Mouse (Mus musculus) urinary bladder, postnatal 10 days (tissue): ENCODE results near the gene Gsdma2.
"Not testable (repeated sequence)": the region's sequence is repeated elsewhere in the genome, so short reads cannot be mapped to it uniquely, and the experiment has no call there.

Experiments
- DNase-seq: peaks from one replicate; pipeline ENCODE4 v3.0.0; 2022; ENCODE audit warnings: low spot score

The Gsdma2 gene

DNA sequence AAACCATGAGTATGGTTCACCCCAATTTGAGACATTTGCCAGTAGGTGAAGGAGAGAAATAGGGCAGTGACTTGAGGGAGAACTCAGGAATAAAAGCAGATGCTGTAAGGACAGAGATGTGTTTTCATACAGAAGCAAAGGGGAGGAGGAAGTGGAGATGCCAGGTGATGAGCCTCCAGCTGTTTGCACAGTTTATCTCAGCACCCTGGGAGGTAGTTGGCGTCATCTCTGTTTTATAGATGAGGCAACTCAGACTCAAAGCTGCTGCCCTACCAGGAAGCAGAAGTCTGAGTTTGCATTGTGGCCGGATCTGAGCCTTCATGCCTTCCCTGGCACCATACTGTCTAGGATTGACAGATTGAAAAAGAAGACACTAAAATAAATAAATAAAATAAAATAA is 22.4 kb downstream of the Gsdma2 start:
- no peak for DNase-seq

DNA sequence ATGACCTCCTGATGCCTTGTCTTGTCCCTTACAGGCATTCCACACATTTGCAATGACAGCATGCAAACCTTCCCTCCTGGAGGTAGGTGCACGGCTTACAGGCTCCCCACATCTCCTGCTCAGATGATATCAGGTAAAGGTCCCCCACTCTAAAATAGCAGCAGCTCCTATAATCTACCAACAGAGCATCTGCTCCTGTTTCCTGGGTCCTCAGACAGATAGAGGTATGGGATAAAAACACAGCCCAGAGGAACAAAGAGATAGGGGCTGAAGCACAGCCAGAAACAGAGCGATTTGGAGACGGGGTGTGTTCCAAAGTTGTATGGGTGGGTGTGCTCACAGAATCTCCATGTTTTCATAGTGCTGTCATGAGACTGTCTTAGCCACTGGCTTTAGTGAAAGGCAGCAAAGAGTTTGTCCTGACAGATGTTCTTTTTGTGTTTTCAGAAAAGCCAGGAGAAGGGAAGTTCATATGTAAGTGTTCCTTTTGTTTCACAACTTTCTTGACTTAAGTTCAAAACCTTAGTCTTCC is 24.8 kb downstream of the Gsdma2 start:
- DNase-seq = no peak

DNA sequence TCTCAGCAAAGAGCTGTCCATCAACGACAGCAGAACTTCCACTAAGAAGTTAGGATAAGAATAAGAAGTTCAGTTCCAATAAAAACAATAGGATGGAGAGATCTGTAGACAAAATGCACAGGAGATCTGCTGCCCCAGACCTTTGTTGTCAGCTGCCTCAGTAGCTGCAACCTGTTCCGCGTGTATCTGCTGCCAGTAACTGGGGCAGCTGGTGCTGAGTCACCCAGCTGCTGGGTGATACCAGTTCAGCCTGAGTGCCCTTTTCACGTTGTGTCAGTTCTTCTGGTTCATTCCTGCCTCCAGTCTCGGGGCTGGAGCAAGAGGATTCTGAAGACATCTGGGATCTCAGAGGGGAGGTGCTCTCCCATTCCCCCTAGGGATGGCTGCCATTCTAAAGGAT is 25.3 kb downstream of the Gsdma2 start:
- no peak for DNase-seq

DNA sequence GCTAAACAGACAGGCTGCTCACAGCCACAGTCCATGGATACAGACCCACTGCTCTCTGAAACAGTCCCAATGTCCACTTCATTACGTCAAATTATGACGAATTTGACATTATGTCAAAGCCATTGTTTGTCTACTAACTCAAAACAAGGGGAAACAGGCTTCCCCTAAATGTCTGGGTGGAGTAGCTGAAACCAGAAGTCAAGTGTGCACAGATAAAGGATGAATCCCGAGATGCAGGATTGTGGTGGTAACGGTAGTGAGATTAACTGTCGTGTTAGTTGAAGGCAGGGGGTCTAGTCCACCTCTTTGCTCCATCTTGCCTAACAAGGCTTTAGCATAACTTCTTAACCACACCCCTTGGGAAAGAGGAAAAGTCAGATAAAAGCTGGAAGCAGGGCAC is 25.9 kb downstream of the Gsdma2 start:
- no peak for DNase-seq

DNA sequence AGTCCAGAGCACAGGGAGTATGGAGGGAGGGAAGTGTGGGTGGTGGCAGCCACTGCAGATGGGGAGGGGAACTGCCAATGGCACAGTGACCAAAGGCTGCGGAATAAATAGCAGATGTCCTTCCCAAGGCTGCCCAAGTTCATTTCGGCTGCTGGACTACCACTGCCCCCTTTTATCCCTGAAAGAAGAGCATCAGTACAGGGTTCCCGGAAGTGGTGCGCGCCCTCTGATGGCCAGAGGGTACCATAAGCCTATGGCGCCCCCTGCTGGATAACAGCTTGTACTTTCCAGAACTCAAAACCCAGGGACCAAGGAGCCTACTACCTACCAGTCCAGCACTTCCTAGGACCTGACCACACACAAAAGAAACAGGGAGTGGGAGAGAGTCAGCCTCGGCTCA is 26.6 kb downstream of the Gsdma2 start:
- not testable (repeated sequence) for DNase-seq

DNA sequence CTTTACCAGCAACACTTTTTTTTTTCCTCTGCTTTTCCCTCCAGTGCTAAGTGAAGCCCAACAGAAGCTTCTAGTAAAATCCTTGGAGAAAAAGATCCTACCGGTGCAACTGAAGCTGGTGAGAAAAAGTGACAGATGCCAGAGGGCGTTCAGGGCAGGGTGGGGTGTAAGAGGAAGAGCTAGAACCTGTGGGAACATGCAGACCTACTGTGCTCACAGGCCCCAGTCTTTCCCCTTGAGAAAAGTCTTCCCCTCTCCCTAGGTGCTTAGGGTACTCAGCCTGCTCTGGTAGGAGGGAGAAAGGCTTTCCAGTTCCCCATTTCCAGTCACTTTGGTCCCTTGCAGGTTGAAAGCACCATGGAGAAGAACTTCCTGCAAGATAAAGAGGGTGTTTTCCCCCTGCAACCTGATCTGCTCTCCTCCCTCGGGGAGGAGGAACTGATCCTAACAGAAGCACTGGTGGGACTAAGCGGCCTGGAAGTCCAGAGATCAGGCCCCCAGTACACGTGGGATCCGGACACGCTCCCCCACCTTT is 29.3 kb downstream of the Gsdma2 start:
- no peak for DNase-seq

DNA sequence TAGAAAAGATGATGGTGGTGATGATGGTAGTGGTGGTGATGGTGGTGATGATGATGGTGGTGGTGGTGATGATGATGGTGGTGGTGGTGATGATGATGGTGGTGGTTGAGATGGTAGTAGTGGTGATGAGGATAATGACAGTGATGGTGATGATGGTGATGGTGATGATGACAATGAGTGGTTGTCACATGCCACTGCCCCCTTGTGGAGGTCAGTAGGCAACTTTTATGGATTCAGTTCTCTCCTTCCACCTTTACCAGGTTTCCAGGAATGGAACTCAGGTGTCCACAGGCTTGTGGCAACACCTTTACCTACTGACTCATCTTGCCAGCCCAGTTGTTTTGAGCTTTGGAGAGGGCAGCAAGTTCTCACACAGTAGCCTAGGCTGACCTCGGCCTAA is 33.5 kb downstream of the Gsdma2 start:
- DNase-seq = no peak

DNA sequence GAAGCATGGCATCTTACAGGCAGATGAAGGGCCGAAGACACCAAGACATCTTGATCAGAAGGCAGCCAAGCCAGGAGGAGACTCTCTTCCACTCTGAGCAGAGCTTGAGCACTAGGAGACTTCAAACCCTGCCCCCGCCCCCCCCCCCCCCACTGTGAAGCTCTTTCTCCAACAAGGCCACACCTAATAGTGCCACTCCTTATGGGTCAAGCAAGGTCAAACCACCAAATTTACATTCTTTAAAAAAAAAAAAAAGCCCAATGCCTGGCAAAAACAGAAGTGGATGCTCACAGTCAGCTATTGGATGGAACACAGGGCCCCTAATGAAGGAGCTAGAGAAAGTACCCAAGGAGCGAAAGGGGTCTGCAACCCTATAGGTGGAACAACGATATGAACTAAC is 34.0 kb downstream of the Gsdma2 start:
- not testable (repeated sequence) for DNase-seq

DNA sequence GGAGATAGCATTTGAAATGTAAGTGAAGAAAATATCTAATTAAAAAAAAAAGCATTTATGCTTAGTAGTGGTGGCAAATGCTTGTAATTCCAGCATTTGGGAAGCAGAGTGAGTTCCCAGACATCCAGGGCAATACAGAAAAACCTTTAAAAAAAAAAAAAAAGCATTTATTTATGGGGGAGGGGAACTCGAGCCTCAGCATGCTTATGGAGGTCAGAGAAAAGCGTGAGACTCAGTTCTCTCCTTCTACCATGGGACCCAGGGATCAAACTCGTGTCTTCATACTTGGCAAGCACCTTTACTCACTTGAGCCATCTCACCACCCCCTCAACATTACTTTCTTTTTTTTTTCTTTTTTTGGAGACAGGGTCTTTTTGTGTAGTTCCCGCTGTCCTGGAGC is 34.6 kb downstream of the Gsdma2 start:
- no peak for DNase-seq

DNA sequence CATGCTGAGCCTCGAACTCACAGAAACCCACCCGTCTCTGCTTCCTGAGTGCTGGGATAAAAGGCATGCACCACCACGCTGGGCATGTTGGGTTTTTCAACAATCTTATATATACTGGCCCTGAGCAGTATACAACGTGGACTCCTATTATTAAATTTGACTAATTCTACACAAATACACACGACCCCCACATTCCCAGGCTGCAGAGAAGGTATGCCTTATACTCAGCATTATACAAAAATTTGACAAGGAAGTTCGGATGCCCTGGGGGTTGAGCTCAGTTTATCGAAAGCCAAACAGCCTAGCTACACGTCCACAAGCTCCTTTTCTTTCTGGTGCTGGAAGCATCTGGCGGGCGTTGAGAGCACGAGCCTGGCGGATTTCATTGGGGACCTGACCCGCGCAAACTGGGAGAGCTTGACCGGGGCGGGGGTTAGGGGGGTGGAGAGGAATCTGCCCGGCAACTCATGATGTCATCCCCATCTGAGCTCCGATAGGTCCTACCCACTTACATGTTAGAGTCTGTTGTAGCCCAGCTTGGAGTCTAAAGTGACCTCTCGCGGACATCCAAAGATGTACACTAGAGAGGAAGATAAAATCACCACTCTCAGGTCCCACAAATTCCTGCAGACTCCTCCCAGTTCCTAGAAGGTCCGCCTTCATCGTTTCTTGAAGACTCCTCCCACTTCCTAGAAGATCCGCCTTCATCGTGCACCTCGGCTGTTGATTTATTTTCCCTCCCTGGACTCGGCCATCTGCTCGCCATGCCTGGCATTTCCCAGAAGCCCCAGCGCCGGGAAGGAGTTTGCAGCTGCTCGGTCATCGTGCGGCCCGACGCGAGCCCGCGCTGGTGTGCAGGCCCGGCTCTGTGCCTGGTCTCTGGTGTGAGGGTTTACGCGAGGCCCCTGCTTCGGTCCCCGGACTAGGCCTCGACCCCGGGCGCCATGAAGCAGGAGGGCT is 35.5 kb downstream of the Gsdma2 start, which contains the start of gene Psmd3:
TSS of gene Psmd3 (plus strand) at position 769 of the 960 bp plus-strand sequence.
- peak; percentile 81 for DNase-seq

DNA sequence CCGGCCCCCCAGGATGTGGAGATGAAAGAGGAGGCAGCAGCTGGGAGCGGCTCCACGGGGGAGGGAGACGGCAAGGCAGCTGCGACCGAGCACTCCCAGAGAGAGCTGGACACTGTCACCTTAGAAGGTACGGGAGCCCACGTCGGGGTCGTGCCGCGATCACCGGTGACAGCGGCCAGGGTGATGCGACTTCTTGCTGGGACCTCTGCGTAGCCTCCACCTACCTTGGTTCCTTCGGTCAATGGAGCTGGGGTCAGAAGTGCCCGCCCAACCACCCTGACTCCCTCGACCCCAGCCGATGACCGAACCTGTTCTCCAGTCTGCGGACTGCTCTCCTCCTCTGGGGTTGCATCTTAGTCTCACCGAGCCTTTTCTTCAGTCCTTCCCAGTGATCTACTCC is 36.3 kb downstream of the Gsdma2 start:
- DNase-seq = no peak

DNA sequence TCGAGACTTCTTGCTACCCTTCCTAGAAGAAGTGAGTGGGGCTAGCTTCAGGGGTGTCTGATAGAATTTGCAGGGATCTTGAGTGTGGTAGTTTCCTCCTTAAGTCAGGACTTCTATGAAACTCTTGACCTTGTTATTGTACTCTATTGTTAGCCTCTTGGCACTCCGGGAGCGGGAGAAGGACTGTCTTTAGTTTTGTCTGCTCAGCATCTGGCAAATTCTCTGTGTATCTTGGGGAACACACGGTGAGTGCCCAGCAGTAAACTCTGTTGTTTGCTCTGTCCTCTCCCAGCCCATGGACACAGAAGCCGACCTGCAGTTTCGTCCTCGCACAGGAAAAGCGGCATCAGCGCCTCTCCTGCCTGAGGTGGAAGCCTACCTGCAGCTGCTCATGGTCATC is 39.1 kb downstream of the Gsdma2 start:
- no peak for DNase-seq

DNA sequence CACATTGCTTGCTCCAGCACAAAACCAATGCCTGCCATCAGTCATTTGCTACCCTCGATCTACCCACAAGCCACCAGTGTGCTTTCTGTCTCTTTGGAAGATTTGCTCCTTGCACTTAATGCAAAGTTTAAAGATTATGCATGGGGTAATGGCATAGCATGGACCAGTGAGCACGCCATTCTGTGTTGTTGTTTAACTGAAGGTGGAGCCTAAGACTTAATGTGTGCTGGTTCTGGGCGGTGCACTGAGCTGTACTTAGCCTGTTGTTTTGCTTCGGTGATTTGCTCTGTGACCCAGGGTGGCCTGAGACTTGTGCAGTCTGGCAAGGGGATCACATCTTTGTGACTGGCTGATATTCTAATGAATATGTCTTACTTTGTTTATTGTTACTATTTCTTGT is 40.4 kb downstream of the Gsdma2 start:
- DNase-seq = no peak

DNA sequence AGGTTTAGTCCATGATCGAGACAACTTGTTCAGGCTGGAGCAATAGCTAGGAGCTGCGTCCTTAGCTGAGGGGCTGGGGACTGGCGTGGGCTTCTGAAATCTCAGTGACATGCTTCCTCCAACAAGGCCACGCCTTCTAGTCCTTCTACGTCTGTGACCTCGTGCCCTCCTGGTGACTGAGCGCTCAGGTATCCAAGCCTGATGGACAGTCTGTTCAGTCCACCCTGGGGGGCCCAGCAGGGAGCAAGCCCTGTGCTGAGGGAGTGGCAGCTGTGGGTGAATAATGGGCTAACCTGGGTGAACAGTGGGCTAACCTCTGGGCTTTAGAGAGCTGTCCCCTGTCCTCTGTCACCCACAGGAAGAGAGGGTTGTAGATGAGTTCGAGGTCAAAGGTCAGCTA is 41.5 kb downstream of the Gsdma2 start:
- no peak for DNase-seq

DNA sequence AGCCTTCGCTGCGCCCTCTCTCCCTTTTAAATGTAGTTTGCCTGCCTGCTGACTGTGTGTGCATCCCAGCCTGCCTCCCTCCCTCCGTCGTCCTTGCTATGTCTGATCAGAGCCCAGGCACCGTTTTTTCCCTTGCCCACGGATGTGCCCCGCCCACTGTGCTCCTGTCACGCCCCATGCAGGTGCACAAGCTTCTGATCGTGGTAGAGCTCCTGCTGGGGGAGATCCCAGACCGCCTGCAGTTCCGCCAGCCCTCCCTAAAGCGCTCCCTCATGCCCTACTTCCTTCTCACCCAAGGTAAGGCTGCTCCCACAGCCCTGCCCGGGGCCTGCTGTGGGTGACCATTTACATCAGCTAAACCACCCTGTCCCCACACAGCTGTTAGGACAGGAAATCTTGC is 46.6 kb downstream of the Gsdma2 start:
- DNase-seq = no peak

DNA sequence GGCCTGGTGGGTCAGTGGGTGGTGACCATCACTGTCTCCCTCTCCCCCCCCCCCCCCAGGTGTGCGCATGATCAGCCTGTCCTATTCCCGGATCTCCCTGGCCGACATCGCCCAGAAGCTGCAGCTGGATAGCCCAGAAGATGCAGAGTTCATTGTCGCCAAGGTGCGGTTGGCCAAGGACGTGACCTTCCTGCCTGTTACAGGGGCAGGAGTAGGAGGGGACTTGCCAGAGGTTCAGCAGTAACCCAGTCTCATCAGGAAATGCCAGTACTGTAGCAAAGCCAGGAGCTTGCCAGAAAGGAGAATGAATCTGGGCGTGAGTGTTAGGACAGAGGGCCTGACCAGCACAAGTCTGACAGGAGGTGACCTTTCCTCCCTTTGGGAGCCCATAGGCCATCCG is 47.2 kb downstream of the Gsdma2 start:
- DNase-seq = no peak

DNA sequence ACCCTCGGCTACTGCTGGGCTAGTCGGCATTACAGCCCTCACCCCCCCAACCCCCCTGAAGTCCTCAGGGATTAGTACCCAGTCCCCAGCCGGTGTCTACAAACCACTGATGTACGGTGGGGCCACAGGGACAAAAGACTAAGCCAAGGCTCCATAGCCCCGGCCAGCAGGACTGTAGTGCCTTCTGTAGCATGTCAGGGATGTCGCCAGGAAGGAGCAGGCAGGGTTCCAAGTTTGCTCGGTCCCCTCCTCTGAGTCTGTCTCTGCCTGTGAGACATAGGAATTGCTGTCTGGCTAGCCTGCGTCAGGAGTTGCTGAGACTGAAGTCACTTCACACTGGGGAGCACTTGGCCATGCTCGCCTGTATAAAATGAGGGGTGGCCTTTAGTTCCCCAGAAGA is 47.7 kb downstream of the Gsdma2 start:
- DNase-seq = no peak

DNA sequence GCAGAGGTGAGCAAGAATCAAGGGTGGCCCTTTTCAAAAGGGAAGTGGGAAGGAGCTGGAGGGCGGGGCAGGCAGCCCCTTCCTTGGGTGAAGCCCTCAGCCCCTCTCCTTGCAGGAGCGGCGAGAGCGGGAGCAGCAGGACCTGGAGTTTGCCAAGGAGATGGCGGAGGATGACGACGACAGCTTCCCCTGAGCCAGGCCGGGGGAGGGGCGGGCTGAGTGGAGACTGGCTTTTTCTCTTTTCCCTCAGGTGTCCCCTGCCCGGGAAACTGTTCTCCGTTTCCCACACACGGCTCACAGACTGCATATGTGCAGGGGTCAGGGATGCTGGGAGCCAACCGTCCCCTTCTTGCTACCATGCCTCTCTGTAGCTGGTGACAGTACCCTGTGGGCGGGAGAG is 48.8 kb downstream of the Gsdma2 start:
- no peak for DNase-seq

DNA sequence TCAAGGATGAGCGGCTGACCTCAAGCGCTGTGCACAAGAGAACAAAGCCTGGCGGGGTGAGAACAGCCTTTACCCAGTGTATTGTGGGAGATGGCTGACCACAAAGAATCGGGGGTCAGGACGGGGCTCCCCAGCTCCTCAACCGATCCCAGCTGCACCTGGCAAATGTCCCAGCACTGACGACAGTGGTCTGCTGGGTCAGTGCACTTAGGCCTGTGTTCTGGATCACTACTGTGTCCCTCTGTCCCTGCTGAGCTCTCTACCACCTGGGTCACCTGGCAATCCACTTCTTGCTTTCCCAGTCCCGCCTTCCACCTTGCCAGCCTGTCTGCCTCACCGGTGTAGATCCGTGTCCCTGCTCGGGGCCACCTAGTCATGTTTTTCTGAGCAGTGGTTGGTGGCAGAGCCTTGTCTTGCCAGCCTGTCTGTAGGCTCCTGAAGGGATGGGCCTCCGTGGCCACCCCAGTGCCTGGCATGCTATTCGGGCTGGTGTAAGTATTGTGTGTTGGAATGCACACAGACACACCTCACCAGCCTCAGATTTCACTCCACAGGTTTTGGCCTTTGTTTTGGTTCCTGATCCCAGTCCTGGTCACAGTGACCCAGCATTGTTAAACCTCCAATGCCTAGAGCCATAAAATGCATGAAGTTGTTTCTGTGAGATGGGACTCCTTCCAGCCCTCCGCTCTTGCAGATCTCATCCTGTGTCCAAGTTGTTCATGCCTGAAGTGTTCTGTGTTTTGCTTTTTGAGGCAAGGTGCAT is 50.1 kb downstream of the Gsdma2 start:
- DNase-seq = no peak

DNA sequence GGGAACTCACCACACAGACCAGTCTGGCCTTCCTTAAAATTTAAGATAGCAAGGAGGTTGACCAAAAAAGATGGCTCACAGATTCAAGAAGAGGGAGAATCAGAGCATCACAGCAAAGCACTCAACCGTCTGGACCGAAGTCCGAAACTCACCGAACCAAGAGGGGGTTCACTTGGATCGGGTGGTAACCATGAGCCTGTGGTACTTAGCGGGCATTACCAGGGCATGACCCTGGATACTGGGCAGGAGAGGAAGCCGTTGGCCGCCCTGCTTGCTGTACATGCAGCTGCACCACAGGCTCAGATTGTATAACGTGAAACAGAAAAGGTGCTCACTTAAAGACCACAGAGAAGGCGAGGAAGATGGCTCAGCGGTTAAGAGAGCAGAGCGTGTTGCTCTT is 50.7 kb downstream of the Gsdma2 start:
- no peak for DNase-seq

DNA sequence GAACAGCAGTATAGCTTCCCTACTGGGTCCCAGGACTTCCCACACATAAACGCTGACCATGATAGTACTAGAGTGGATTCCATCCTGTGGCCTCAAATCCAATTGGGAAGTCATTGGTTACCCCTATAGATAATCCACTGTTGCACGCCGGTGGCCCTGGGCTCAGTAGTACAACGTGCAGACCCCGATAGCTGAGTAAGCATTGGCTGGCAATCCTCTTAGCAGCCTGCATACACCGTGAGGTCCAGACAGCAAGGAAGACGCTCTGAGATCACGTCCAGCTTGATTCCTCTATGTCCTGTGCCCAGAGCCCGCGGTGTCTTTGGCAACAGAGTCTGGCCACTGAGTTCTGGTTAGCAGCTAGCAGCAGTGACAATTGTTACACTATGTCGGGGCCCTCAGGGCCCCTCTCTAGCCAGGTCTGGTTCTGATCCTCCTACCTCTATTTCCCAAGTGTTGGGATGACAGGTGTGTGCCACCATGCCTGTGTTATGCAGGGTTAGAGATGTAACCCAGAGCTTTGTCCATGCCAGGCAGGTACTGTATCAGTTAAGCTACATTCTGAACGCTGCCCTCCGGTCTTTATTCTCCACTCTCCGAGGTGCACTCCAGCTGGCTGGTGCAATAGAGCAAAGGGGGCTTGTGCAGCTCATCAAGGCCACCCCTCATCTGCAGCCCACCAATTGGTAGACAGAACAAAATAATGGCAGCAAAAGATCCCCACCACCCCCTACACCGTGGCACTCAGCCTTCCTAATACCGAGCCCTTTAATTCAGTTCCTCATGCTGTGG is 52.5 kb downstream of the Gsdma2 start:
- DNase-seq = no peak

DNA sequence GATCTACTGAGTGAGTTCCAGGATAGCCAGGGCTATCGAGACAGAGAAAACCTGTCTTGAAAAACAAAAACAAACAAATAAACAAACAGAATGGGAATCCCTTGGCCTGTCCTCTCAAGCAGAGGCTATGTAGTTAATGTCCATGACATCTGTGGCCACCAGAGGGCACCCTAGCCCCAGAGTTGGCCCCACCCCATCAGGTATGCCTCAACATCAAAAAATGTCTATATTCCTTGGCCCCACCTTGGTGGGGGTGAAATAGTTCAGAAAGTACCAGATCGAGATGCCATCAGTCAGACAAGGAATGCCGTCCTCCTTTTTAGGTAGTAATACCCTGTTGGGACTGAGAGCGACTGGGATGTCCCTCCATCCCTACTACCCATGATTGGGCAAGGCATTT is 53.4 kb downstream of the Gsdma2 start:
- no peak for DNase-seq
